28 mouse cellular contexts compared by ENCODE assay signal in the genomic region with DNA sequence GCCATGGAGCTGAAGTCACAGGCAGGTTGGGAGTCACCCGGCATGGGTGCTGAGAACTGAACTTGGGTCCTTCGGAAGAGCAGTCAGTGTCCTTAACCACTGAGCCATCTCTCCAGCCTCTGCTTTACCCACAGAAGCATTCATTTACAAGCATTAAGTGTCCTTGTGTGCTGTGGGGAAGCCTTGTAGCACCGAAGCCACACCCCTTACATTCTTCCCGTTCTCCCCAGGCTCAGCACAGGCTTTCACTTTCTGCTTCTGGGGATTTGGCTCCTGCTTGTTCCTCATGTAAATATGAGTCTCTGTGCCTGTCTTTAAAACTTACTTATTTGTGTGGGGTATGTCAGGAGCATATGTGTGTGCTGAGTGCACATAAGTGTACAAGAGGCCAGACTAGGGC. TPM values are rescaled to one million over a fixed set of nuclear protein-coding genes. Genes with fewer than 3 reads are reported as not detected.
DNase-seq lines count a peak whose midpoint lies in the region; ATAC-seq and TF ChIP-seq lines count a peak whose summit lies in the region.
"Had no signal": no experiment of that assay in that cellular context is flagged by ENCODE, and none has a peak within 500 bp of the region (broad histone marks: within the 10 kb centered on the region; RNA-seq: fewer than 3 reads in every experiment).

No protein-coding gene starts in this region.

- no peaks in the 10 kb centered on the region for H3K27me3 ChIP-seq in kidney, adult 2 months (replicated peaks; ENCODE audit: control insufficient read depth, insufficient read depth, low read length)
- H3K27me3 ChIP-seq in megakaryocyte, embryonic 14.5 days (replicated peaks): peaks cover 42% of the 10 kb centered on the region
- H3K27me3 ChIP-seq: embryonic facial prominence, embryonic 12.5 days; neural tube, embryonic 12.5 days had no signal

- H3K36me3 ChIP-seq in kidney, adult 2 months (ENCODE audit: control insufficient read depth, insufficient read depth, low read length): no peaks in the 10 kb centered on the region
- H3K36me3 ChIP-seq in megakaryocyte, embryonic 14.5 days (replicated peaks; ENCODE audit: low read length): no peaks in the 10 kb centered on the region
- H3K36me3 ChIP-seq: embryonic facial prominence, embryonic 12.5 days; neural tube, embryonic 12.5 days had no signal

- peak; percentile 84 for ATAC-seq in common myeloid progenitor, adult 5-6 weeks (replicated peaks; ENCODE audit: low read depth, poor library complexity, severe bottlenecking)
- ATAC-seq: activated CD4-positive, CD25-positive, alpha-beta regulatory T cell, adult 4 months; forebrain, embryonic 14.5 days; midbrain, embryonic 16.5 days had no signal

- H3K9me3 ChIP-seq in megakaryocyte, embryonic 14.5 days: peaks cover 27% of the 10 kb centered on the region
- H3K9me3 ChIP-seq: embryonic facial prominence, embryonic 12.5 days; neural tube, embryonic 12.5 days had no signal

- peak overlapping the region; percentile 33; the same call in 1 of the 2 replicates for H3K27ac ChIP-seq in kidney, adult 2 months (ENCODE audit: insufficient read depth, low read depth, low read length)
- H3K27ac ChIP-seq: embryonic facial prominence, embryonic 12.5 days; hindbrain, embryonic 14.5 days; liver, embryonic 14.5 days; neural tube, embryonic 12.5 days had no signal

- TF ChIP-seq POLR2A in kidney, adult 2 months (IDR thresholded peaks at IDR 0.05; ENCODE audit: low read depth, low read length): no peak

- intact Hi-C loops in heart, postnatal 36 days (cut with DNase I): no loop called here

- H3K4me1 ChIP-seq in kidney, adult 2 months (ENCODE audit: control insufficient read depth, insufficient read depth, low read length): no peaks in the 10 kb centered on the region
- H3K4me1 ChIP-seq in megakaryocyte, embryonic 14.5 days: no peaks in the 10 kb centered on the region; the same call in 1 of the 2 replicates
- H3K4me1 ChIP-seq: embryonic facial prominence, embryonic 12.5 days; neural tube, embryonic 12.5 days had no signal

- WGBS in kidney, adult 2 months: 70% methylated on average over 4 of the region's 4 CpGs

- no peak overlapping the region for H3K4me3 ChIP-seq in kidney, adult 2 months (ENCODE audit: insufficient read depth, low read depth, low read length)
- peak overlapping the region; percentile 7 for H3K4me3 ChIP-seq in megakaryocyte, embryonic 14.5 days (replicated peaks)
- H3K4me3 ChIP-seq: embryonic facial prominence, embryonic 12.5 days; neural tube, embryonic 12.5 days had no signal

- no peak for TF ChIP-seq CTCF in kidney, adult 2 months (conservative IDR thresholded peaks at IDR 0.05; ENCODE audit: insufficient read depth, insufficient read length, low read depth, low read length)

- no peak for DNase-seq in kidney, adult 2 months
- DNase-seq in kidney, postnatal 4 days: no peak
- peak; percentile 52 for DNase-seq in ES-CJ7 (ENCODE audit: low read depth, low spot score)
- DNase-seq in adrenal gland, adult 8-10 months: no peak
- no peak for DNase-seq in heart, postnatal 36 days
- DNase-seq: adrenal gland, adult 2 months; cerebellum, adult 8-10 months; cerebellum, postnatal 25 days; embryo, embryonic 11 days; gastrocnemius, postnatal 25 days; heart, adult 18-20 months; heart, postnatal 4 days; kidney, adult 18-20 months; left cerebral cortex, postnatal 4 days; lung, adult 2 months; right cerebral cortex, postnatal 4 days; thymus, adult 2 months; thymus, postnatal 4 days had no signal

RNA-seq across cellular contexts. Expression of a gene that starts 8.3 kb away (rescaled TPM):
- polyA plus RNA-seq in kidney, adult 2 months (2012; rRNA removed): 0.18 and 0.28 TPM in 2 replicates
- total RNA-seq in common myeloid progenitor, adult 5-6 weeks (2017): not detected in 2 replicates
- polyA plus RNA-seq in megakaryocyte, embryonic 14.5 days (2012; ENCODE audit: insufficient read depth, low replicate concordance): 0.29 TPM in 1 of 2 replicates, not detected in the other
- total RNA-seq in adrenal gland, adult 8-10 months (2022): 1 to 10 TPM in 2 of 4 experiments, under 1 TPM in 2; 0.32 to 1.9 (median 1.1) TPM
- not detected for total RNA-seq in heart, postnatal 36 days (2021)
- total RNA-seq: gastrocnemius, adult 18-20 months had no signal
